Mouse (Mus musculus): ENCODE results near the gene Elovl5.

GRCm38 (mm10) chr9:77953053-77953452 lies 35.9 kb downstream of the Elovl5 start:
- TF ChIP-seq CTCF (IDR thresholded peaks at IDR 0.05; ENCODE audit: low read depth, low read length) (no peak), GATA1 (IDR thresholded peaks at IDR 0.05; ENCODE audit: borderline replicate concordance, low read length) (no peak), TAL1 (conservative IDR thresholded peaks at IDR 0.05; ENCODE audit: low read depth, low read length) (no peak)
